Mouse (Mus musculus): ENCODE results near the gene Olfm2. TPM values are rescaled to one million over a fixed set of nuclear protein-coding genes. Genes with fewer than 3 reads are reported as not detected.

Gene Olfm2
- polyA plus RNA-seq, 1 experiment = 0.53 TPM

DNA sequence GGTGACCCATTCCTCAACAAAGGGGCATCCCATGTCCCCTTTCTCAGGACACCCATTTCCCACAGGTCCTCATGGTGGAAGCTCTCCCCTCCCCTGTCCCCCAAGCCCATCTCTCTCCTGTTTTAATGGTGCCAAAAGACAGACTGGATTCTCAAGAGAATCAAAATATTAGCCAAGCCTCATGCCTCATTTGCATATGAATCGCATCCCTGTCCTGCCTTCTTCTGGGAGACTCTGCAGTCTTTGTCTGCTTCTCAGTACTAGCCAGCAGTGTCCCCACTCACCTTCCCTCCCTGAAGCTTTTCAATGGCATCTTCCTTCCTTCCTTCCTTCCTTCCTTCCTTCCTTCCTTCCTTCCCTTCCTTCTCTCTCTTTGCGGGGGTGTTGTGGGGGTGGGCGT is 1.5 kb upstream of the Olfm2 start:
- Histone ChIP-seq H3K36me3 (ENCODE audit: control insufficient read depth, insufficient read depth, low read length) (no peaks in the 10 kb centered on the region), H3K4me3 (ENCODE audit: extremely low read depth, insufficient read depth, insufficient read length) (no peak overlapping the region), H3K4me1 (ENCODE audit: control insufficient read depth, insufficient read depth, insufficient read length) (no peaks in the 10 kb centered on the region), H3K27me3 (ENCODE audit: control insufficient read depth, insufficient read depth, low read length) (peaks cover 12% of the 10 kb centered on the region), H3K27ac (ENCODE audit: insufficient read depth, low read length) (no peak overlapping the region)
- WGBS = 16% methylated on average over 3 of the region's 3 CpGs
- no peak for DNase-seq (ENCODE audit: low read depth in 1 of 2, low spot score in 2 of 2)
- TF ChIP-seq CTCF (IDR thresholded peaks at IDR 0.05; ENCODE audit: extremely low read depth, insufficient read depth, insufficient read length, insufficient replicate concordance) = no peak
- TF ChIP-seq POLR2A (IDR thresholded peaks at IDR 0.05; ENCODE audit: low read depth, low read length) = no peak

DNA sequence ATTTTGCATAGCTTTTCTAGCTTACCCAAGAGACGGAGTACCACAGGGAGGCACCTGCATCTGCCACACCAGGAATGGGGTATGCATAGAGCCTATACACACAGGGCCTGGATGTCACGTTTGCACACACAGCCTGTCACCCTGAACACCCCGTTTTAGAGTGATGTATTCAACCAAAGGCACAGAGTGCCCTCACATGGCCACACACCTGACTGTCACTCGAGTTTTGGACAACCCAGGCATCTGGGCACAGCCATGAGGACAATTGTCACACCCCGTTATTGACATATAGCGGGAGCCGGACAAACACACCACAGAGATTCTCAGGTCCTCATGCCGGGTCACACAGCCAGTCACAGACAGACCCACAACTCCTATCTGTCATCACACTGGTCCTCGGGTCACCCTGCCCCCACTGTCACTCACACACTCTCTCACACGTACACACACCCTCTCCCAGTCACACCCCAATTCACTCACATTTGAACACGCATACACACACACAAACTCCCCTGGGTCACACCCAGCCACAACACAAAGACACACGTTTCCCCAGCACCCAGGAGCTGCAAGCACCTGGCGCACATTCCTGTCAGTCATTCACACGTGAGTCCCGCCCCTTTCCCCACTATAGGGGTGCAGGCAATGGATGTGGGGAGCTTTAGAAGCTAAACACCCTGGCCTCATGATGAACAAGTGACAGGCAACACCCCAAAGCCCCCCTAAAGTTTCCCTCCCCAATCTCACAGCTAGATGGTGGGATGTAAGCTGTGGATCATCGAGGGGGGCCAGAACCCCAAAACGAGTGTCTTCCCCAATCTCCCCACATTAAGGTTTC is 801 bp downstream of the Olfm2 start:
- Histone ChIP-seq H3K27me3 (ENCODE audit: control insufficient read depth, insufficient read depth, low read length) (peaks cover 12% of the 10 kb centered on the region), H3K4me3 (ENCODE audit: extremely low read depth, insufficient read depth, insufficient read length) (no peak overlapping the region), H3K27ac (ENCODE audit: insufficient read depth, low read length) (no peak overlapping the region), H3K4me1 (ENCODE audit: control insufficient read depth, insufficient read depth, insufficient read length) (no peaks in the 10 kb centered on the region), H3K36me3 (ENCODE audit: control insufficient read depth, insufficient read depth, low read length) (no peaks in the 10 kb centered on the region)
- TF ChIP-seq CTCF (IDR thresholded peaks at IDR 0.05; ENCODE audit: extremely low read depth, insufficient read depth, insufficient read length, insufficient replicate concordance) (no peak), POLR2A (IDR thresholded peaks at IDR 0.05; ENCODE audit: low read depth, low read length) (no peak)
- WGBS = 17% methylated on average over 17 of the region's 17 CpGs
- DNase-seq (ENCODE audit: low read depth in 1 of 2, low spot score in 2 of 2) = no peak

DNA sequence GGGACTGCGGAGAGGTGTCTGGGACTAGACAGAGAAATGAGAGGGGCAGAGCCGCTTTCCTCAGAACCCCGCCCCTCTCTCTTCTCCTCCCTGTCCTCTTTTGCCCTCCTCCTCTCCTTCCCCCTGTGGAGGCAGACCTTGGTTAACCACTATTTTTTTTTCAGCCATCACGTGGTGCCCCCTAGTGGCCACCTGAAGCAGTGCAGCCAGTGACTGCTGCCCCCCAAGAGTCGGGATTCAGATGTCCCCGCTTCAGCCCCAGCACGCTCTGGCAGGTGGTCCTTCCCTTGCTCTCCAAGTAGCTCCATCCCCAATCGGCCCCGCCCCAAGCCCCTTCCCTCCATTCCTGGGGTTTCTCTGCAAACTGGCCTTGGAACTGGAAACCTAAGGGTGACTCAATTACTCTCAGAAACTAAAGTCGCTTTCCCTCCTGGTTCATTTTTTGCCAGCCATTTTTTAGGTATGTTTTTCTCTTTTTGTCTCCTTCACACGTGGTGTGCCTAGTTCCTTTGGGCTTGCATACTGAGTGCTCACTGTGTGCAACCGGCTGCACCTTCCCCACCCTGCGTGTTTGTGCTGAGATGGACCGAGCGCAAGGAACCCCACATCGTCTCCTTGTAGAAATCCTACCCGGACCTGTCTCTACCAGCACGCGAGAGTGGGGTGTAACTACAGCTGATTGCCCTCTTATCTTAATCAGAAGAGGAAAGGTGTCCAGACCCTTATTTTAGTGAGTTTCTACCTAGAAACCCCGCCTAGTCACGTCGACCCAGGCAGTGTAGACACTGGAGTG is 2.0 kb downstream of the Olfm2 start:
- WGBS = 27% methylated on average over 22 of the region's 22 CpGs

GRCm38 (mm10) chr9:20740407-20740806 is 5.7 kb downstream of the Olfm2 start:
- DNase-seq (ENCODE audit: low read depth in 1 of 2, low spot score in 2 of 2) = peak; percentile 31 to 48
- peaks cover 1% of the 10 kb centered on the region for H3K27me3 ChIP-seq (ENCODE audit: control insufficient read depth, insufficient read depth, low read length)
- TF ChIP-seq CTCF (IDR thresholded peaks at IDR 0.05; ENCODE audit: extremely low read depth, insufficient read depth, insufficient read length, insufficient replicate concordance) = peak; percentile 89
- no peak for TF ChIP-seq POLR2A (IDR thresholded peaks at IDR 0.05; ENCODE audit: low read depth, low read length)
- no peak overlapping the region for H3K27ac ChIP-seq (ENCODE audit: insufficient read depth, low read length)
- H3K4me1 ChIP-seq (ENCODE audit: control insufficient read depth, insufficient read depth, insufficient read length) = no peaks in the 10 kb centered on the region
- no peaks in the 10 kb centered on the region for H3K36me3 ChIP-seq (ENCODE audit: control insufficient read depth, insufficient read depth, low read length)
- no peak overlapping the region for H3K4me3 ChIP-seq (ENCODE audit: extremely low read depth, insufficient read depth, insufficient read length)
- 2% methylated on average over 12 of the region's 12 CpGs for WGBS

More for the DNA sequence above, 2.0 kb downstream of the Olfm2 start:
- no peak overlapping the region for H3K27ac ChIP-seq (ENCODE audit: insufficient read depth, low read length)
- no peaks in the 10 kb centered on the region for H3K4me1 ChIP-seq (ENCODE audit: control insufficient read depth, insufficient read depth, insufficient read length)
- peaks cover 12% of the 10 kb centered on the region for H3K27me3 ChIP-seq (ENCODE audit: control insufficient read depth, insufficient read depth, low read length)
- no peaks in the 10 kb centered on the region for H3K36me3 ChIP-seq (ENCODE audit: control insufficient read depth, insufficient read depth, low read length)
- no peak for DNase-seq (ENCODE audit: low read depth in 1 of 2, low spot score in 2 of 2)
- TF ChIP-seq POLR2A (IDR thresholded peaks at IDR 0.05; ENCODE audit: low read depth, low read length) = no peak
- peak; percentile 71; the same call in 1 of the 2 replicates for TF ChIP-seq CTCF (IDR thresholded peaks at IDR 0.05; ENCODE audit: extremely low read depth, insufficient read depth, insufficient read length, insufficient replicate concordance)
- no peak overlapping the region for H3K4me3 ChIP-seq (ENCODE audit: extremely low read depth, insufficient read depth, insufficient read length)

DNA sequence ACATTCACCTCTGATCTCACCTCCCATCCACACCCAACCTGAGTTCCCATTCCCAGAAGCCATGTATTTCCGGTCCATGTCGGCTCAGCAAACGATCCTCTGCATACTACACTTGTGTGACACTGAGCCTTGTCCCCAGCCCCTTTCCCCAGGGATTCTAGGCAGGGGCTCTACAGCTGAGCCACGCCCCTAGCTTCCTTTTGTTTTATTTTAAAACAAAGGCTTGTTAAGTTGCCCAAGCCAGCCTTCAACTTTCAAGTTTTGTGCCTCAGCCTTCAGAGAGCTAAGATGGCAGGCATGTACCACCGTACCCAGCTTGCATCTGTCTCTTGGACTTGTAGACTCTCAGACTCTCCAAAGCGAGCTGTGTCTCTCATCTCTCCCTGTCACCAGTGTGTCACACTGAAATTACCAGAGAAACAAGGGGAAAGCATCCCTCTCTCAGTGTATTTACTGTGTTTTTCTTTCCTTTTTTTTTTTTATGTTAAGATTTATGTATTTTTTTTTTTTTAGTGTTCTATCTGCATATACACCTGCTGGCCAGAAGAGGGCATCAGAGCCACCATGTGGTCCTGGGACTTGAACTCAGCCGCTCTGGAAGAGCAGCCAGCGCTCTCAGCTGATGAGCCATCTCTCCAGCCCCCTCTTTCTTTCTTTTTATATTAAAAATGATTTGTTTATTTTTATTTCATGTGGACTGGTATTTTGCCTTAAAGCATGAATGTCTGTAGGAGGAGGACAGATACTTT is 7.7 kb downstream of the Olfm2 start:
- WGBS = 46% methylated on average over 8 of the region's 8 CpGs
- Histone ChIP-seq H3K4me3 (ENCODE audit: extremely low read depth, insufficient read depth, insufficient read length) (no peak overlapping the region), H3K36me3 (ENCODE audit: control insufficient read depth, insufficient read depth, low read length) (no peaks in the 10 kb centered on the region), H3K27ac (ENCODE audit: insufficient read depth, low read length) (no peak overlapping the region), H3K27me3 (ENCODE audit: control insufficient read depth, insufficient read depth, low read length) (no peaks in the 10 kb centered on the region), H3K4me1 (ENCODE audit: control insufficient read depth, insufficient read depth, insufficient read length) (no peaks in the 10 kb centered on the region)
- TF ChIP-seq CTCF (IDR thresholded peaks at IDR 0.05; ENCODE audit: extremely low read depth, insufficient read depth, insufficient read length, insufficient replicate concordance) (peak; percentile 32; the same call in 1 of the 2 replicates), POLR2A (IDR thresholded peaks at IDR 0.05; ENCODE audit: low read depth, low read length) (no peak)
- DNase-seq (ENCODE audit: low read depth in 1 of 2, low spot score in 2 of 2) = no peak

DNA sequence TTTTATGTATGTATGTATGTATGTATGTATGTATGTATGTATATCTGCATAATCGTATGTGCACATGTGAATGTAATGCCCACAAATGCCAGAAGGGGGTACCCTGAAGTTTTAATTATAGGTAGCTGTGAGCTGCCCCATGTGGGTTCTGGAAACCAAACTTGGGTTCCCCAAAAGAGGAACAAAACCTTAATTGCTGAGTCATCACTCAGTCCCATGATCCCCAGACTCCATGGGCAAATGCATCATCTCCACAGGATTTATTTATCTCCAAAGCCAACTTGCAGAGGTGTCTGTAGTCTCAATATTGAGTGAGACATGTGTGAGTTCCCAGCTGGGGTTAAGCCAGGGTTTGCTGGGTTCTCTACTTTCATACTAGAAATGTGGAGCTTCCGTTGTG is 8.9 kb downstream of the Olfm2 start:
- H3K4me3 ChIP-seq (ENCODE audit: extremely low read depth, insufficient read depth, insufficient read length) = no peak overlapping the region
- H3K4me1 ChIP-seq (ENCODE audit: control insufficient read depth, insufficient read depth, insufficient read length) = no peaks in the 10 kb centered on the region
- H3K27ac ChIP-seq (ENCODE audit: insufficient read depth, low read length) = no peak overlapping the region
- WGBS = 94% methylated on average over 2 of the region's 2 CpGs
- H3K27me3 ChIP-seq (ENCODE audit: control insufficient read depth, insufficient read depth, low read length) = no peaks in the 10 kb centered on the region
- no peak for TF ChIP-seq CTCF (IDR thresholded peaks at IDR 0.05; ENCODE audit: extremely low read depth, insufficient read depth, insufficient read length, insufficient replicate concordance)
- no peak for TF ChIP-seq POLR2A (IDR thresholded peaks at IDR 0.05; ENCODE audit: low read depth, low read length)
- DNase-seq (ENCODE audit: low read depth in 1 of 2, low spot score in 2 of 2) = no peak
- H3K36me3 ChIP-seq (ENCODE audit: control insufficient read depth, insufficient read depth, low read length) = no peaks in the 10 kb centered on the region

Data from spleen, adult 2 months (tissue).